Mouse (Mus musculus) E14TG2a.4 (cell line): ENCODE data around the gene Sectm1a.
"Not testable (repeated sequence)": the region's sequence is repeated elsewhere in the genome, so short reads cannot be mapped to it uniquely, and the experiment has no call there.

Experiments used
- CTCF ChIP-seq: conservative IDR thresholded peaks from 2 replicates; pipeline ENCODE4 v1.5.1; 2014; ENCODE audit warnings: low read length
- NANOG ChIP-seq: IDR thresholded peaks from 2 replicates; pipeline ENCODE4 v1.6.1; 2014; ENCODE audit warnings: borderline replicate concordance, low read length, mixed read lengths
- POU5F1 ChIP-seq: IDR thresholded peaks from 2 replicates; pipeline ENCODE4 v1.6.1; 2014; ENCODE audit warnings: low read length, borderline replicate concordance

- TF ChIP-seq CTCF, NANOG, POU5F1: not testable (repeated sequence)
These were observed 11.4 kb downstream of the Sectm1a start for GRCm38 (mm10) chr11:121069662-121070061.
